ENCODE assay signal across 1 mouse cellular context in genomic region chr15:83122566-83123145, GRCm38 (mm10).
TF ChIP-seq lines count a peak whose summit lies in the region.

Gene Rrp7a (minus strand): TSS chr15:83122801.

TF ChIP-seq in CH12.LX, 34 proteins besides CTCF, POLR2A, EP300 and RAD21 (continued from another document):
- peak; percentile 57; the same call in 1 of the 2 replicates for TF ChIP-seq TBP (conservative IDR thresholded peaks at IDR 0.05; ENCODE audit: low read depth, low read length)
- TF ChIP-seq ZNF384 (IDR thresholded peaks at IDR 0.05; ENCODE audit: low read depth, low read length), result no peak
- TF ChIP-seq USF1 (IDR thresholded peaks at IDR 0.05; ENCODE audit: low read depth, low read length), result peak; percentile 48; the same call in 1 of the 2 replicates
- peak; percentile 91 for TF ChIP-seq MXI1 (IDR thresholded peaks at IDR 0.05; ENCODE audit: low read depth, low read length)
- TF ChIP-seq SIN3A (IDR thresholded peaks at IDR 0.05; ENCODE audit: low read length), result peak; percentile 98
- no peak for TF ChIP-seq MAFK (IDR thresholded peaks at IDR 0.05; ENCODE audit: insufficient replicate concordance, low read length)
- TF ChIP-seq E2F4 (IDR thresholded peaks at IDR 0.05; ENCODE audit: insufficient replicate concordance, low read depth, low read length), result no peak
- no peak for TF ChIP-seq MEF2A (IDR thresholded peaks at IDR 0.05; ENCODE audit: borderline replicate concordance, low read depth, low read length)
- TF ChIP-seq ETS1 (conservative IDR thresholded peaks at IDR 0.05; ENCODE audit: low read depth, low read length), result no peak
- TF ChIP-seq UBTF (IDR thresholded peaks at IDR 0.05; ENCODE audit: low read depth, low read length), result no peak
- no peak for TF ChIP-seq CHD1 (IDR thresholded peaks at IDR 0.05; ENCODE audit: low read depth, low read length)
- 0 out of 2 replicates have a peak, but pooled peaks have one; percentile 27 for TF ChIP-seq KAT2A (IDR thresholded peaks at IDR 0.05; ENCODE audit: insufficient replicate concordance, low read length)
- TF ChIP-seq GABPA (IDR thresholded peaks at IDR 0.05; ENCODE audit: insufficient replicate concordance, low read depth, low read length), result no peak
- no peak for TF ChIP-seq BHLHE40 (IDR thresholded peaks at IDR 0.05; ENCODE audit: low read depth, low read length)
- TF ChIP-seq MAX (IDR thresholded peaks at IDR 0.05; ENCODE audit: low read length), result no peak; the same call in 1 of the 2 replicates
- TF ChIP-seq JUN (IDR thresholded peaks at IDR 0.05; ENCODE audit: insufficient read depth, low read depth, low read length), result no peak
- TF ChIP-seq RCOR1 (conservative IDR thresholded peaks at IDR 0.05; ENCODE audit: low read depth, low read length), result no peak
- peak; percentile 96 for TF ChIP-seq ELF1 (IDR thresholded peaks at IDR 0.05; ENCODE audit: low read depth, low read length)
- TF ChIP-seq IRF4 (IDR thresholded peaks at IDR 0.05; ENCODE audit: low read depth, low read length), result no peak
- TF ChIP-seq MYC (IDR thresholded peaks at IDR 0.05; ENCODE audit: low read depth, low read length), result peak; percentile 45; the same call in 1 of the 2 replicates
- no peak for TF ChIP-seq CHD2 (IDR thresholded peaks at IDR 0.05; ENCODE audit: low read length)
